9 mouse cellular contexts compared by ENCODE assay signal in the genomic region with DNA sequence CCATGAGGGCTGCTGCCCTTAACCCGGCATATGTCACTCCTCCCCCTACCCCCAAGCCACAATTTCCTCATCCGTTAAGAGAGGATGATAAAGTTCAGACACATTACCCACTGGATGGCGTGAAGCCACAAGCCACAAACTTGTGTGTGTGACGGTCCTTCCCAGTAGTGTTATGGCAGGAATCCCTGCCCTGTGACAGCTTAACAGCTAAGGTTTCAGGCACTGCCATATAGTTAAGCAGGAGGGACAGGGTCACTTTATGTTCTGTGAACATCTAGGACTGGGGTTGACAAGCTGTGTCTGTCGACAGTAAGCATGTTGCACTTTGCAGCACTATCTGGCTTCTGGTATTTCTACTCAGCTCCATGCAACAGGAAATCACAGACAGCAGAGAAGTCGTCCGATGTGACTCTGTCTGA.
DNase-seq lines count a peak whose midpoint lies in the region.
"Had no signal": no experiment of that assay in that cellular context is flagged by ENCODE, and none has a peak within 500 bp of the region (broad histone marks: within the 10 kb centered on the region; RNA-seq: fewer than 3 reads in every experiment).

No protein-coding gene starts in this region.

- DNase-seq in gastrocnemius, adult 8-10 months (ENCODE audit: low spot score in 2 of 2), result peak; percentile 24 to 40
- no peak for DNase-seq in gastrocnemius, postnatal 36 days
- peak; percentile 55 for DNase-seq in CD4-positive, CD25-positive, alpha-beta regulatory T cell, adult 2 months (ENCODE audit: low read depth, low spot score)
- DNase-seq in induced T-regulatory cell, adult 2 months (ENCODE audit: low read depth), result peak; percentile 73
- DNase-seq in naive thymus-derived CD4-positive, alpha-beta T cell, adult 2 months (ENCODE audit: low read depth), result peak; percentile 54
- no peak for DNase-seq in ovary, adult 18-20 months (ENCODE audit: low spot score)
- no peak for DNase-seq in right cerebral cortex, postnatal 25 days
- DNase-seq in right cerebral cortex, adult 18-20 months, result no peak
- DNase-seq: liver, embryonic 13.5 days had no signal

- intact Hi-C loops in gastrocnemius, postnatal 36 days (cut with DNase I), result no loop called here

Comparison
In these comparisons a context has a peak if more than half of its experiments do, and no peak if none do; other contexts are left out.
1. DNase-seq: peak in gastrocnemius, adult 8-10 months (2 of 2), CD4-positive, CD25-positive, alpha-beta regulatory T cell, adult 2 months (single experiment), induced T-regulatory cell, adult 2 months (single experiment) and naive thymus-derived CD4-positive, alpha-beta T cell, adult 2 months (single experiment); none in gastrocnemius, postnatal 36 days (0 of 2), ovary, adult 18-20 months (single experiment), right cerebral cortex, postnatal 25 days (single experiment) and right cerebral cortex, adult 18-20 months (single experiment).